Mouse (Mus musculus) c-Kit-positive CD71-positive TER-119-positive erythroid progenitor cells, embryonic 14.5 days (primary cell): Measurements from ENCODE around the gene Mapk14.
"Not testable (repeated sequence)": the region's sequence is repeated elsewhere in the genome, so short reads cannot be mapped to it uniquely, and the experiment has no call there.

Experiments used
- DNase-seq: peaks from one replicate; pipeline ENCODE4 v3.0.0-alpha.2; 2013; ENCODE audit warnings: low spot score

The Mapk14 gene

GRCm38 (mm10) chr17:28698245-28698644 lies 7.1 kb downstream of the Mapk14 start:
- no peak for DNase-seq

DNA sequence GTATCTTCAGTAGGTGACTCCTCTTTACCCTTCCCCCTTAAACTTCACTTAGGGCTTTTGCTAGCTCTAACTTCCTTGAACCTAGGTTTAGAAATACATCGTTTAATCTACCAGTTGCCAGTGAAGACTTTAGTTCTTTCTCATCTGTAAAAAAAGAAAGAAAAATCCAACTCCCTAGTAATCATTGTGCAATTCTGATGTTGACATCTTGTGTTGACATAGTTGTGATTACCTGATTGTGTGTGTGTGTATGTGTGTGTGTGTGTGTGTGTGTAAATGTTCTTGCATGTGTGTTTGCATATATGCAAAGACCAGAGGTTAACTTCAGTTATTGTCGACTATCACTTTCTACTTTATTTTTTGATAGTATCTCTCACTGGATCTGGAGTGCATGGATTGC lies 7.5 kb downstream of the Mapk14 start:
- no peak for DNase-seq

DNA sequence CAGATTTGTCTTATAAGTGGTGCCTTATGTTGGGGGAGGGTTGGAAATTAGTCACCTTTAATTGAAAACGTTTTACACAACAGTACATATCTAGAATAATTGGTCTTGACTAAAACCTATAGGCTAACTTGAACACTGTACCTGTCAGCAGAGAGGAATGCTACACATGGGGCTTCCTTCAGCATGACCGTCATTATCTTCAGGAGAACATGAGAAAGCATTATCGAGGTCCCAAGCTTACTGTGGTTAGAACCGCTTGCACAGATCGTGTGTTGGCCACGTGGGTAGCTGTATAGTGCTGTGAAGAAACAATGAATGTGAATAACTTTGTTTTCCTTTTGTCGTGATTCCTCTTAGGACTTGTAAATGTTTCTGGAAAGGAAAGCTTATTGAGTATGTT lies 8.7 kb downstream of the Mapk14 start:
- peak; percentile 27 for DNase-seq

DNA sequence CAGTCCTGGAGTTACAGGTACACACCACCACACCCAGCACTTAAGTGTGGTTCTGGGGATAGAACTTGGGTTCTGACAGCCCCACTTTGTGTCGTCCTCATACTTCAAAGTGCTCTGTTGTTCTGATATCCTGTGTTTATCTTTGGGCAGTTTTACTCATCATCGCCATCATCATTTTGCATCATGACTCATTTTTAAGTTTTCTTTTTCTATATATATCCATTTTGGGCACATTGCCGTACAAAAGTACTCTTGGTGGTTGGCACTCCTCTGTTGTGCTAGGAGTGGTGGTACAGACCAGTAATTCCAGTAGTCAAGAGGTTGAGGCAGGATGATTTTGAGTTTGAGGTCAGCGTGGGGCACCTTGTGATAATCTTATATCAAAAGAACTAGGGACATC lies 10.0 kb downstream of the Mapk14 start:
- no peak for DNase-seq

- DNase-seq: no peak
Measured at GRCm38 (mm10) chr17:28701737-28702136, 10.6 kb downstream of the Mapk14 start.

DNA sequence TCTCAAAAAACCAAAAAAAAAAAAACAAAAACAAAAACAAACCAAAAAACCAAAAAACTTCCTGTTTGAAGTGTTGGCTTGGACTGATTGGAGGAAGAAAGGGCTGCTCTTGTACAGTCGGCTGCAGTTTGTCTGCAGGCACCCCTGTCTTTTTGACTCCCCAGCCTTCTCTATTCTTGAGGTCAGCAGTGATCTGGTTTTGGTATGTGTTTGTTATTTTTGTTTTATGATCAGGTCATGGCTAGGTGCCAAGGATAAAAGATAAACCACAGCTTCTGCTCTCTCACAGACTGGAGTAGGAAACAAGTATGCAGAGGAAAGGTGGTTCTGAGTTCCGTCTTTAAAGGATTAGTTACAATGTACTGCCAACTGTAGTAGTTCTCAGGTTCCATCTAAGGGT lies 11.5 kb downstream of the Mapk14 start:
- no peak for DNase-seq

- no peak for DNase-seq
Measured at GRCm38 (mm10) chr17:28706697-28707096, 15.6 kb downstream of the Mapk14 start.

DNA sequence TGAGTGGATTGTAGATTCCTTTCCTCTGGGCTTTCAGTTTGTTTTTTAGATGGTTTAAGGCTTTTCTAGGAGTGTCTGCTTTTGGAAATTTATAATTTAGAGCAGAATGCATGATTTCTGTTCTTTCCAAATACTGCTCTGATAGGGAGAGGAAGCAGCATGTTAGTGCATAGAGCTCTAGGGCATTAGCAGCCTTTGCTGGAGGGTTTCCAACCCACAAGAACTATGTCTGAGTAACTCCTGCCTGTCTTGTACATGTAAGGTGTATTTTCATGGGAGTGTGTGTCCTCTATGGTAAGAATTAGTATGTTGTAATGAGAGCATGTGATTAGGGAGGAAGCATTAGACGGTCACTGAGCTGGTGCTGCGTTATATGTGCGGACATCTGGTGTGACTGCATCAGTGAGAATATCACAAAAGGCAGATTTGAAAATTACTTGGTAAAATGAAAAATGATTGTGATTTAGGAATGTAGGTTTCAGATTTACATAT lies 16.1 kb downstream of the Mapk14 start:
- no peak for DNase-seq

DNA sequence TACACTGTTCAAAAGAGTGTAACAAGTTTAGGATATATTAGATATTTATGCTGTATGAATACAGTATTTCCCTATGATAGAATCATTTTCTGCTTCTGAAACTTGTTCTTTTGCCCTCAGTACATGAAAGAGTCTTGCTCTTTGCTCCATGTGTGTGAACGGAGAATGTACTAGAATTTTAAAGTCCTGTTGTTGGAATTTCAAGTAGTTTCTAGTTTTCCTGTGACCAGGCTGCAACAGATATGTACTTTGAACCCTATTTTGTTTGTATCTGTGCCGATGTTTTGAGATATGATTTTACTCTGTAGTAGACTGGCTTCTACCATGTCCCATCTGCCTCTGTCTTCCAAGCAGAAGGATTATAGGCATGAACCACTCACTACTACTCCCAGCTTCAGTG lies 16.7 kb downstream of the Mapk14 start:
- no peak for DNase-seq

DNA sequence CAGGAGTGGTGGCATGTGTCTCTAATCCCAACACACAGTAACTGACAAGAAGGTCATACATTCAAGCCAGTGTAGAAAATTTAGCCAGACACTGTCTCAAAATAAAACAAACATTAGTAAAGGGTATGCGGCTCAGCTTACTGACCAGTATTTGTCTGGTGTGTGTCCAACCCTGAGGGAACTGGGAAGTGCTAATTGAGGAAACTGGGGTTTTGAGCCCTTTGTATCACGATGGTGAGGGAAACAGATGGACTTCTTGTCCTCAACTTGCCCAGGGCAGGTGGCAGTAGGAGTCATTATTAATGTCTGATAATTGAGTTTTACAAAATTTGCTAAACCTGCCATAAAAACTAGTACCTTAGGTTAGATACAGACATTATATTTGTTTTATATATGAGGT lies 17.9 kb downstream of the Mapk14 start:
- DNase-seq: no peak

DNA sequence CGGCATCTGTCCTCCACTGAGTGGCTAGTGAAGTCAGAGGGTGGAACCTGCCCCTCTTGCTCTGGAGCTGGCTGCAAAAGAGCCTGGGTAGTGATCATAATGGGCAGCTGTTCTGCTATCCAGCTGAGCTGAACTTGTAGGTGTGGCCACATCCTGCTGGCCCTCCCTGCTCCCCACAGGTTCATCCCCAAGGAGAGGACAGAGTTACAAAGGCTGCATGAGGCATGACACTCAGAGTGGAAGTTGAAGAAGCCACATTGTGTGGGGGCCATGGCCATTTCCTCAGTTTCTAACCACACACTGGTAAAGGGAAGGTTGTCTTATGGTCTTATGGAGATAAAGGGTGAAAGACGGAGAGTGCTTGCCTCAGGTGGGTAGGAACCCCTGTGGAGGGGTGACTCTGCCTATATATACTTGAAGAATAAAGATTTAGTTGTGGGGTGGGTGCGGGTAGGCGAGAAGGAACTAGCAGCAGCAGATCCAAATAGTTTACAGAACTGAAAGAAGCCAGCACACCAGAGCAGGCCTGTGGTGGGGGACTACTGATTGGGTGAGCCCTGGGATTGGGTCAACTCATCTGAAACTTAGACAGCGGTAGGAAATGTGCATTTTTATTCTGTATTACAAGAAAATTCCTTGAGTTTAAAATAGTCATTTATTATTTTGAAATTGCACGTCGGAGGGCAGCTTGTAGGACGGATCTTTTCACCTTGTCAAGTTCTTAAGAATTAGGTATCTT lies 18.6 kb downstream of the Mapk14 start:
- DNase-seq: no peak

GRCm38 (mm10) chr17:28710291-28710688 lies 19.2 kb downstream of the Mapk14 start:
- DNase-seq: no peak

GRCm38 (mm10) chr17:28711237-28711636 lies 20.1 kb downstream of the Mapk14 start:
- no peak for DNase-seq

- DNase-seq: no peak
Measured at GRCm38 (mm10) chr17:28712305-28712704, 21.2 kb downstream of the Mapk14 start.

DNA sequence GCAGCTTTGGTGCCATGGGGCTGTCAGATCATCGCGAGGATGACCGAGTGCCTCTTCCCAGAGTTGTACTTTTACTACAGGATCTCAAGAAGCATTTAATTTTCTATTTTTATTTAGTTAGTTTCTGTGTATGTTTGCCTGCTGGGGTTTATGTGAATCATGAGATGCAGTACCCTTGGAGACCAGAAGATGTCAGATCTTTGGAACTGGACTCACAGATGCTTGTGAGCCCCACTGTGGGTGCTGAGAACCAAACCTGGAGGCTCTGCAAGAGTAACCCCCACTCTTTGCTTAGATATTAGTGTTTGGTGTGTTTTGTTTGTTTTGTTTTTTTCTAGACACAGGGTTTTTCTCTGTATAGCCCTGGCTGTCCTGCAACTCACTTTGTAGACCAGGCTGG lies 22.9 kb downstream of the Mapk14 start:
- DNase-seq: no peak

- no peak for DNase-seq
Measured at GRCm38 (mm10) chr17:28715832-28716548, 24.9 kb downstream of the Mapk14 start.

DNA sequence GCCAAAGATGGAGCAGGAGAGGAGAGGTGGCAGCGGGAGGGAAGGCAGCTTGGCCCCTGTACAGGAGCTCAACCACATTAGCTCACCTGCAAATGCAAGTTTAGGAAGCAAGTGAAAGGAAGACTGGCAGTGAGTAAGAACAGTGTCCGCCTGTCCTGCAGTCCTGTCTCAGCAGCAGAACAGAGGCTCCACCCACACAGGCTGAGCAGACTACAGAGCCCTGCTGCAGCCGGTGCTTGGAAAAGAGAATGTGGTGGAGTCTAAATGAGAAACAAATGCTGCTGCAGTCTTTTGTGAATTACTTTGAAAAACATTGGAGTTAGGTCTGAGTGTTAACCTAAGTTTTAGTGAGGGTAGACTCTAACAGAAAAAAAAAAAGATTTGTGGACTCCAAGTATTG lies 26.4 kb downstream of the Mapk14 start:
- no peak for DNase-seq

GRCm38 (mm10) chr17:28725783-28726182 lies 34.7 kb downstream of the Mapk14 start, which contains the start of gene AC170998.1:
Gene AC170998.1, plus strand, starts transcription at chr17:28726083.
- DNase-seq: no peak

DNA sequence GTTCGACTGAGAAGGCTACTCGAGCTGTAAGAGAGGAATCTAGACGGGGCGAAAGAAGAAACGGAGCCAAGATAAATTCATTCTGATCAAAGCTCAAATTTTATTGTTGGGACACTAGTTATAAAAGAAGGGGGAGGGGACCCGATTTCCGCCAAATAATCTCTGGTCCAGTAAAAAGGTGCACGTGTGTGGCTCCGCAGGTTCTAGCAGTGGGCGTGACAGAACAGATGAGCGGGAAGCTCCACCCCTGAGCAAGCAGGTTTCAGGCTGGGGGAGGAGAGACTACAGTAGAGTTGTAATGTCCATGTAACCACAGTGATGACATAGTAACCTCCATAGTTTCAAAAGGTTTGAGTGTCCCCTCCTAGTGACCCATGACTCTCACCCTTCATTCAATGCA lies 36.4 kb downstream of the Mapk14 start:
- DNase-seq: not testable (repeated sequence)

- no peak for DNase-seq
Measured at GRCm38 (mm10) chr17:28735317-28736105, 44.4 kb downstream of the Mapk14 start.

GRCm38 (mm10) chr17:28736486-28736885 lies 45.4 kb downstream of the Mapk14 start:
- DNase-seq: no peak

DNA sequence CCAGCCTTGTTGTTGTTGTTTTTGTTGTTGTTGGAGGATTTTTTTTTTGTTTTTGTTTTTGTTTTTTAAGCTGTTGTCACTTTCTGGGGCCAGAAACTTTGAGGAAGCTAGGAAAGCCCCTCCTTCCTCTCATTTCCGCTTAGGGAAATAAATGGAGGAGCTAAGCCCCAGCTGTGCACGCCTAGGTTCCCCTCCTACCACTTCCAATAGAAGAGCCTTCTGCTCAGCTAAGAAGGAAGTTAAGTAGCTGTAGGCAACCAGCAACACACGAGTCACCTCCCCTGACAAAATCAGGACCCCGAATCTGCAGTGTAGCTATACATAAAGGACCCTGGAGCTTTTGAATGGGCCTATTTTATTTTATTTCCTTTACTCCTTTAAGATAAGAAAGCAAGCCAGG lies 46.8 kb downstream of the Mapk14 start:
- DNase-seq: no peak

- DNase-seq: no peak
Measured at GRCm38 (mm10) chr17:28739244-28739643, 48.1 kb downstream of the Mapk14 start.
